Mouse (Mus musculus): ENCODE data around the gene Dohh. TPM values are rescaled to one million over a fixed set of nuclear protein-coding genes. Genes with fewer than 3 reads are reported as not detected.

The Dohh gene
- polyA plus RNA-seq, 1 experiment from 2014 or later, result 76.7 TPM

DNA sequence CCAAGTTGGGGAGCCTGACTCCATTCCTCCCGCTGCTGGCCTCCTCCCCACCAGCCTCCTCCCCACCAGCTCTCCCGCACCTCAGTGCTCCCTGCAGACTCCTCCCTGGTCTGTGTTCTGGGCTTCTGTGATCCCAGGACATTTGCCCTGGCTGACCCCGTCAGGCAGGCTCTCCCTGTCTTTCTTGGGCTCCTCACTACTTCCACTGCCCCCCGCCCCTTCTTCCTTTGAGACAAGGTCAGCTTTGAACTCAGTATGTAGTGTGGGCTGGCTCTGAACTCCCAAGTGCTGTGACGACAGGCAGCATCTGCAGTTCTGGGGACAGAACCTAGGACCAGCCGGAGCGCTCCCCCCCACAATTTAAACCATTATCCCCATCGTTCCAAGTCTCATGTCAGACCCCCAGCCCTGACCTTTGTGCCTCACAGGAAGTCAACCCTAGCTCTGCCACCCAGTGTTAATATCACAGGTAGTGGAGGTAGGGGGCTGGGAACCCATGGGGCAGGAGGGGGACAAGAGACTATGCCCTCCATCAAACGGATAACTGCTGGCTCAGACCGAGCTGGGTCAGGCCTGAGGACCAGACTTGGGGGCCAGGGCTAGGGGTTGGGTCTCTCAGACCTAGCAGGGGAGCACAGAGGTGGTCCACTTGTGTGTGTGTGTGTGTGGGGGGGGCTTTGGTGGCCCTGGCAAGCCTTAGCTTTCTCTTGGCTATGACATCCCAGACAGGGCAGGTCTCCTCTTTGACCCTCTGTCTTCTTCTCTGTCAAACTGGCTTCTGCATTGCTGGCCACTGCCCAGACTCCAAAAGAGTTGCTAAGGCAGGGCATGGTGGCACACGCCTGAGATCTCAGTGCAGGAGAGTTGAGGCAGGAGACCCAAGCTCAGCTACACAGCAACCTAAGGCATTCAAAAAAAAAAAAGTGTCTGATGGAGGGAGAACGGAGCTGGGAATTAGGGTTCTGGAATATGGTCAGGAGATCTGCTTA, 33.3 kb downstream of the Dohh start:
- ATAC-seq, result peak; percentile 7; the same call in 1 of the 2 replicates
- Histone ChIP-seq H3K9ac (peak overlapping the region; percentile 55), H3K27ac (peak overlapping the region; percentile 92), H3K9me3 (replicated peaks) (no peaks in the 10 kb centered on the region), H3K27me3 (0 out of 2 replicates have a peak, but pooled peaks cover 3% of the 10 kb centered on the region), H3K4me2 (peak overlapping the region; percentile 53), H3K36me3 (ENCODE audit: poor library complexity, severe bottlenecking) (peaks cover 15% of the 10 kb centered on the region), H3K4me1 (peaks cover 60% of the 10 kb centered on the region), H3K4me3 (no peak overlapping the region)
- 48% methylated on average over 12 of the region's 12 CpGs for WGBS

DNA sequence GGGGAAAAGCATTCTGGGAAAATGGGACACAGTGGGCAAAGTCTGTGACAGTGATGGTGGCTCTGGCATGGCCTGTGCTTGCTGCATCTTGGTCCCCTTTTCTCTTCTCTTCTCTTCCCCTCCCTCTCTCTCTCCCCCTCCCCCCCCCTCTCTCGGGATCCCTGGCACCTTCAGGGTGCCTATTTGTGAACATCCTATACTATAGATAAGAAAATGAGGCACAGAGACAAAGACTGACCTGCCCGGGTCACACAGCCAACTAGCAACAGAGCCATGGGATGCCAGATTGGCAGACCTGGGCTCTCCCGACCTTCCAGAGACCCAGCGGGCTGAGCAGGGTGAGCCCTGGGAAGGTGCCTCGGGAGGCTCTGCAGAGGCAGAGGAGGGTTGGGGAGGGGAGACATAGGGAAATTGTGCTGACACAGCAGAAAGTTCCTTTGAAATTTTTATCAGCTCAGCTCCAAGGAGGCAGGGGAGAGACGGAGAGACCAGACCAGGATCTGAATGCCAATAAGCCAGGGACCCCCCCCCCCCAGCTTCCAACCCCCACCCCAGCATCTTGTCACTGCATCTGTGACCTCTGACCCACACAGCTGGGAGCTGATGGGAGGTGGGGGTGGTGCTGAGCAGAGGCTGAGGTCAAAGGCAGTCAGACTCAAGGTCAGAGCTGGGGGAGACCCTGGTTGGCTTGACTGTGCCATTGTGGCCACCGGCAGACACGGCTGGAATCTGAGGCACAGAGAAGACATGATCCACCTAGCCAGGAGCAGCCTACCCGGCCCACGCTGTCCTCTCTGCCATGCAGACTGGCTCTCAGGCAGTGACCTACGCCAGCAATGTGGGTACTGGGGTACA, 34.2 kb downstream of the Dohh start:
- Histone ChIP-seq H3K27me3 (0 out of 2 replicates have a peak, but pooled peaks cover 8% of the 10 kb centered on the region), H3K36me3 (ENCODE audit: poor library complexity, severe bottlenecking) (peaks cover 15% of the 10 kb centered on the region), H3K9ac (peak overlapping the region; percentile 34; the same call in 1 of the 2 replicates), H3K4me2 (no peak overlapping the region), H3K27ac (peak overlapping the region; percentile 92), H3K4me1 (peaks cover 55% of the 10 kb centered on the region), H3K9me3 (replicated peaks) (no peaks in the 10 kb centered on the region), H3K4me3 (no peak overlapping the region)
- 50% methylated on average over 11 of the region's 11 CpGs for WGBS
- ATAC-seq, result no peak

DNA sequence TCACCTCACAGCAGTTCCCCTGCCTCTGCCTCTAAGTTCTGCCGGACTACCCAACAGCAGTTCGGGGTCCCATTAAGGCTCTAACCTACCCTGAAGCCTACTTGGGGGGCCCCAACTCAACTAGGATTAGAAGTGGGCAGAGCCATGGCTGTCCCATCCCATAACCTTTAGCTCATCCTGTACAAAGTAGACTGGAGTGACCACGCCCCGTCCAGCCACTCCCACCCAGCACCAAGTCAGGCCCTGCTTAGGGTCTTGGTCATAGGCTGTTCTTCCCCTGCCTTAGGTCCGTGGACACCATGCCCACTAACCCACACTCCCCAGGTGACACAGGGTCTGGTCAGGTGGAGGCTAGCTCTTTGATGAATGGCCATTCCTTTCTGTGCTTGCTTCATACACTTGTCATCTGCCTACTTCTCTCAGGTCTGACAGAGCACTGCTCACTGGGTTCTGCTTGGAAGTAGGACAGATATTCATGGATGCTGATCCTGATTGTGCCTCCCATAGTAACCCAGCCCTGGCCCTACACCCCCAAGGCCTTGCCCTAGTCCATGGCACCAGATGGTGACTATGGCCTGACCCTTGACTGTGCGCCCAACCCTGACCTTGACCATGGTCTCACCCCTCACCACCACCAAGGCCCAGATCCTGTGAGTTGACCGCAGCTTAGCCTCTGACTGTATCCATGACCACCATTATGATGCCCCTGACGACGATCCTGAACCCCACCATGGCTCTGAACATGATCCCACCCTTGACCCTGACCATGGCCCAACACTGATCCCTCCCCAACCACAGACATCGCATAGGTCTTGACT, 35.1 kb downstream of the Dohh start:
- peaks cover 16% of the 10 kb centered on the region for H3K27me3 ChIP-seq
- H3K4me1 ChIP-seq, result peaks cover 52% of the 10 kb centered on the region
- peaks cover 15% of the 10 kb centered on the region for H3K36me3 ChIP-seq (ENCODE audit: poor library complexity, severe bottlenecking)
- H3K27ac ChIP-seq, result no peak overlapping the region
- no peak overlapping the region for H3K4me3 ChIP-seq
- 94% methylated on average over 10 of the region's 10 CpGs for WGBS
- no peak overlapping the region for H3K4me2 ChIP-seq
- no peak overlapping the region for H3K9ac ChIP-seq
- no peaks in the 10 kb centered on the region for H3K9me3 ChIP-seq (replicated peaks)
- no peak for ATAC-seq

DNA sequence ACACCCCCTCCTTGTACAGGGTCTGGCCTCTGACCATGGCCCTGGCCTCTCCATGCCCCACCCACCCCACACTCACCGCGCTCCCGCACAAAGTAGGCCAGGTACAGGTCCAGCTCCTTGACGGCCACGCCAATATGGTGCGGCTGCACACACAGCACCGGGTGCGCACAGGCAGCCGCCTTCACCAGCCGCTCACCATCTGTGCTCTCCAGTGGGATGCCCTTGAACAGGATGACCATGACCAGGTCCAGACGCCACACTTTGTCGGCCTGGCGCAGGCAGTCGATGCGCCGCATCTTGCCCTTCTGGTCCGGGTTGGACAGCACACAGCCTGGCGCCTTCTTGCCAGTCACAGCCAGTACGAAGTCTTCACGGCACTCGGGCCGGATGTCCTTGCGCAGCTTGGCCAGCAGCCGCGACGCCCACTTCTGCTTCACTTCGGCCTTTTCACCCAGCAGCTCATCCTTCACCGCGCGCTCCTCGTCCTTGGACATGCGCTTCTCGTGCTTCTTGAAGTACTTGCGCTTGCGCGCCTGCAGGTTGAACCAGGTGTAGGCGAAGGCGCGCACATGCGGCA, 36.1 kb downstream of the Dohh start:
- Histone ChIP-seq H3K27ac (no peak overlapping the region), H3K9ac (no peak overlapping the region), H3K4me1 (peaks cover 52% of the 10 kb centered on the region), H3K36me3 (ENCODE audit: poor library complexity, severe bottlenecking) (peaks cover 15% of the 10 kb centered on the region), H3K9me3 (replicated peaks) (no peaks in the 10 kb centered on the region), H3K4me3 (no peak overlapping the region), H3K4me2 (no peak overlapping the region), H3K27me3 (peaks cover 26% of the 10 kb centered on the region)
- no peak for ATAC-seq
- 86% methylated on average over 40 of the region's 40 CpGs for WGBS

DNA sequence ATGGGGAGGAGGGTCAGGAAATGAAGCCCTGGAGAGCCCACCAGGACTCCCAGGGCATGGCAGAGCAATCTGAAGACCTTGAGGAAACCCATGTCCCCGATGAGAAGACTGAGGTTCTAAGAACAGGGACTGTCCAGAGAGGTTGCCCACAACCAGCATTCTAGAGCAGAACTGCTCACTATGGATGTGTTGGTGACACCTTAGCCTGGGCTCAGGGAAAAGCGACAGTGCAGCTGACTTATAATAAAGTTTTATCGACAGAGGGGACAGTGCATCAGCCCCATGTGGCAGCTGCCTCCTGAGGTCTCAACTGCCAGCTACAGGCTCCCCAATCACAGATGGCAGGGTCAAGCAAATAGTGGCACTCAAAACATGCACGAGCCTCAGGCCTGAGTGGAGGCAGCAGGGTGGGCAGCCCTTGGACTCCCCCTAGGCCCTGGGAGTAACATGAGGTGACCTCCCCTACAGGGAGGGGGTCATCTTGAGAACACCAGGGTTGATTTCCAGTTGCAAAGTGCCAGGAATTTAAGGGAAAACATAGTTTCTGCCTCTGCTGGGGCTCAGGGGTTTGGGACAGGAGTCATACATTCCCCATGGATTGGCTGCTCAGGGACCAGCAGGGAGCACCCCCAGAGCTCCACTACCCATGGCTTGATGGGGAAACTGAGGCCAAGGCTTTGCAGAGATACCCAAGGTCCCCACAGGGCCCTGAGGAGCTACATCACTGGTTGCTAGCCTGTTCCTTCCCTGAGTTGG, 37.0 kb downstream of the Dohh start:
- peaks cover 34% of the 10 kb centered on the region for H3K27me3 ChIP-seq
- H3K9me3 ChIP-seq (replicated peaks), result no peaks in the 10 kb centered on the region
- H3K36me3 ChIP-seq (ENCODE audit: poor library complexity, severe bottlenecking), result peaks cover 15% of the 10 kb centered on the region
- H3K4me1 ChIP-seq, result peaks cover 53% of the 10 kb centered on the region
- no peak overlapping the region for H3K9ac ChIP-seq
- no peak for ATAC-seq
- H3K27ac ChIP-seq, result no peak overlapping the region
- no peak overlapping the region for H3K4me2 ChIP-seq
- H3K4me3 ChIP-seq, result no peak overlapping the region
- WGBS, result 82% methylated on average over 4 of the region's 4 CpGs

DNA sequence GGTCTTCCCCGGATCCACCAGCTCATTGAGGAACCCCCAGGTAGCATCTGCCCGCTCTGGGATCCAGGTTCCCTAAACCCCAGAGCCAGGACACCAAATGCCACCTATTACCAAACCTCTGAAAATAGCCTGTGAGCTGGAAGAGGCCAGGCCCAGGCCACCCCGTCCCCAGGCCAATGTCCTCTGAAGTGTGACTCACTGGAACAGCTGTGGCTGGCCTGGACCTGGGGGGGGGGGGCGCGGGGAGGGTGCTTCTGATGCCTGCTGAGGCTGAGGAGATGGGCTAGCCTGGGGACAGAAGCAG, 37.5 kb downstream of the Dohh start:
- Histone ChIP-seq H3K9me3 (replicated peaks) (no peaks in the 10 kb centered on the region), H3K27me3 (peaks cover 36% of the 10 kb centered on the region), H3K4me3 (no peak overlapping the region), H3K27ac (no peak overlapping the region), H3K36me3 (ENCODE audit: poor library complexity, severe bottlenecking) (peaks cover 15% of the 10 kb centered on the region), H3K4me2 (no peak overlapping the region), H3K9ac (no peak overlapping the region), H3K4me1 (peaks cover 53% of the 10 kb centered on the region)
- WGBS, result 72% methylated on average over 5 of the region's 5 CpGs
- ATAC-seq, result no peak

DNA sequence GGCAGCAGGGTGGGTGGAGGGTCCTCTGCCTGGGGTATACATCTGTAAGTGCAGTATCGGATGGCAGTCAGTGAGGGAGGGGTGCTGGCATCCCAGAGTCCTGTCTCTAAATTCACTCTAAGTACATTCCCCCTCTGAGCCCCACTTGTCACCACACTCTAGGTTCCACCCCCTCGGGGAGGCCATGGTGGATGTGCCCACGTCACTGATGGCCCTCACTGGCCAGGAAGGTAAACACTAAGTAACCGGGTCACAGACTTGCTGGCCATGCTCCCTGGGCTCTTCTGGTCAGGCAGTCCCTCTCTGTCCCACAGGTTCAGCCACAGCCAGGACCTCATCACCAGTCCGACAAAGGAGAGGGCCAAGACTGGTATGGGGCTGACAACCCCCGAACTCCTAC, 38.0 kb downstream of the Dohh start:
- ATAC-seq, result no peak
- Histone ChIP-seq H3K27ac (no peak overlapping the region), H3K4me3 (no peak overlapping the region), H3K9me3 (replicated peaks) (no peaks in the 10 kb centered on the region), H3K27me3 (peaks cover 40% of the 10 kb centered on the region), H3K4me1 (peaks cover 53% of the 10 kb centered on the region), H3K36me3 (ENCODE audit: poor library complexity, severe bottlenecking) (peaks cover 15% of the 10 kb centered on the region), H3K4me2 (no peak overlapping the region), H3K9ac (no peak overlapping the region)
- WGBS, result 80% methylated on average over 6 of the region's 6 CpGs

DNA sequence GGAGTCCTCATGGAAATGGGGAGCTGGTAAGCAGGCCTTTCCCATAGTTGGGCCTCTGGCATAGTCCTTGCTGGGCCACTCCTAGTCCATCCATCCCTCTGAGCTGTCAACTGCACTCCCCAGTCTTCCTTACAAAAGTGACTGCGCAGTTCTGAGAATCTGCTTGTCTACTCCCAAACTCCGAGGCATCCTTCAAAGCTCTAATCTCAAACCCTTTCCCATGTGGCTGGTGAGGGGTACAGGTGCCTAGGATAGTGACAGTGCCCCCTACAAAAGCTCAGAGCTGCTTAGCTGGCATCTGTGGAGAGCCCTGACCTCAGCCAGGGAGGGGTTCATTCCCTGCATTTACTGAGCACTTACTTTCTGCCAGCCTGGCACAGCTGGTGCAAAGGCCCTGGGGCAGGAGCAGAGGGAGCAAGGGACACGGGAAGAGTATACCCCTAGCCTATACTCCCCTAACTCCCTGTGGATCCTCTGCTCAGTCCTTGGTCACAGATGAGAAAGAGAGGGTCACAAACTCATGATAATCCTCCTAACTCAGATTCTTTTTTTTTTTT, 38.5 kb downstream of the Dohh start:
- 82% methylated on average over 3 of the region's 3 CpGs for WGBS
- Histone ChIP-seq H3K4me3 (no peak overlapping the region), H3K9me3 (replicated peaks) (no peaks in the 10 kb centered on the region), H3K4me2 (no peak overlapping the region), H3K36me3 (ENCODE audit: poor library complexity, severe bottlenecking) (peaks cover 15% of the 10 kb centered on the region), H3K4me1 (peaks cover 49% of the 10 kb centered on the region), H3K27me3 (peaks cover 46% of the 10 kb centered on the region), H3K9ac (no peak overlapping the region), H3K27ac (no peak overlapping the region)
- ATAC-seq, result no peak

DNA sequence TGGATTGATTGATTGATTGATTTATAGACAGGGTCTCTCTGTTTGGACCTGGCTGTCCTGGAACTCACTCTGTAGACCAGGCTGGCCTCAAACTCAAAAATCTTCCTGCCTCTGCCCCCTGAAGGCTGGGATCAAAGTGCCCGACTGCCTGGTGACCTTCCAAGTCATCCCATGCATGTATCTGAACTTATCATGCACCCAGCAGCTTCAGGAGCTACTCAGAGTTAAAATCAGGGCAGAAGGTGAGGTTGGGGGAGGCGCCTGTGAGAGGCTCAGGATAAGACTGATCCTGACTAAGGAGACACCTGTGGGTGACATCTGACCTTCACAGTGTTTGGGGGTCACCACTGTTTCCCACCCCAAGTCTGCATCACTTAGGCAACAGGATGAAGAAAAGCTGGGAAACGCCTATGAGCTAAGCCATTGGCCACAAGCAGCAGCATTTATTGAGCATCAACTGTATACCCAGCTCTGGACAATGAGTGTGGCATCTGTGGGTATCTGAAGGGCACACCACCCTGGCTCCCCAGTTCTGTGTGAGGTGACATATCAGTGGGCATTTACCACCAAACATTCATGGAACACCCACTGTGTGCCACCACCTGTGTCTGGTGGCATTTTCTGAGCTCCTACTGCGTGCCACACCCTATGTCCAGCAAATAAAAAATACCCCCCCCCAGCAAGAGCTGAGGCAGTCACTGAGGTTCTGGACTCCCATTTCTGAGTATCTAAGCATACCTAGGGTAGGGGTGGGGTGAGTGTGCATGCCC, 39.4 kb downstream of the Dohh start:
- peaks cover 15% of the 10 kb centered on the region for H3K36me3 ChIP-seq (ENCODE audit: poor library complexity, severe bottlenecking)
- peaks cover 54% of the 10 kb centered on the region for H3K27me3 ChIP-seq
- no peak overlapping the region for H3K4me3 ChIP-seq
- peak overlapping the region; percentile 72 for H3K4me2 ChIP-seq
- WGBS, result 74% methylated on average over 4 of the region's 4 CpGs
- no peaks in the 10 kb centered on the region for H3K9me3 ChIP-seq (replicated peaks)
- ATAC-seq, result no peak
- peaks cover 40% of the 10 kb centered on the region for H3K4me1 ChIP-seq
- H3K9ac ChIP-seq, result 0 out of 2 replicates have a peak overlapping the region, but pooled peaks have one; percentile 10
- H3K27ac ChIP-seq, result peak overlapping the region; percentile 53

Data from forebrain, embryonic 13.5 days (tissue).